Mouse (Mus musculus) lung, adult 2 months (tissue): ENCODE measurements around the gene Zfhx2. TPM values are rescaled to one million over a fixed set of nuclear protein-coding genes. Genes with fewer than 3 reads are reported as not detected.

ENCODE experiments used
- DNase-seq: peaks from one replicate; pipeline ENCODE4 v3.0.0; 2022
- H3K4me1 ChIP-seq: fragments of 200-500 bp; 2 replicates; pipeline ENCODE4 v1.6.1; 2011; ENCODE audit warnings: low read length; ENCODE audit not compliant: control insufficient read depth, insufficient read depth
- H3K4me3 ChIP-seq: fragments of 200-500 bp; replicated peaks from 2 replicates; pipeline ENCODE3; 2011; ENCODE audit warnings: low read depth, mild to moderate bottlenecking, control low read depth, low read length; ENCODE audit errors: extremely low read depth
- CTCF ChIP-seq: fragments of 200-500 bp; IDR thresholded peaks from 2 replicates; pipeline ENCODE4 v1.5.1; 2011; ENCODE audit warnings: mild to moderate bottlenecking, low read length, control low read depth; ENCODE audit not compliant: insufficient read depth
- POLR2A ChIP-seq: fragments of 200-500 bp; IDR thresholded peaks from 2 replicates; pipeline ENCODE4 v1.6.1; 2011; ENCODE audit warnings: low read depth, mild to moderate bottlenecking, control low read depth, low read length, borderline replicate concordance; ENCODE audit errors: extremely low read depth
- WGBS: fragments of 180-500 bp; shearing (Covaris S2); methylation state at CpG from one replicate; pipeline ENCODE4 v1.1.7; 2018; 5-methylcytosine and 5-hydroxymethylcytosine counted together
- polyA plus RNA-seq: library from polyadenylated mRNA; depleted of rRNA; stranded (reverse); fragments of >200 nt; gene quantifications from 2 replicates; pipeline ENCODE4 v1.2.3, GENCODE M21; 2012; rRNA removed

Gene Zfhx2
- polyA plus RNA-seq, 1 experiment, result 2.3 TPM

GRCm38 (mm10) chr14:55025527-55025926 lies 66.6 kb downstream of the Zfhx2 start:
- no peaks in the 10 kb centered on the region for H3K4me1 ChIP-seq
- H3K4me3 ChIP-seq, result no peak overlapping the region
- no peak for TF ChIP-seq CTCF
- no peak for DNase-seq
- WGBS, result 79% methylated on average over 5 of the region's 5 CpGs

- WGBS, result 64% methylated on average over 7 of the region's 7 CpGs
- no peak overlapping the region for H3K4me3 ChIP-seq
- TF ChIP-seq POLR2A, result no peak
- TF ChIP-seq CTCF, result peak; percentile 62
- no peaks in the 10 kb centered on the region for H3K4me1 ChIP-seq
- DNase-seq, result peak; percentile 36
These were observed 67.9 kb downstream of the Zfhx2 start for GRCm38 (mm10) chr14:55024236-55024635.

GRCm38 (mm10) chr14:55023011-55023410 lies 69.1 kb downstream of the Zfhx2 start:
- DNase-seq, result no peak
- Histone ChIP-seq H3K4me3 (no peak overlapping the region), H3K4me1 (no peaks in the 10 kb centered on the region)
- TF ChIP-seq CTCF, result no peak
- 89% methylated on average over 15 of the region's 15 CpGs for WGBS

- H3K4me3 ChIP-seq, result no peak overlapping the region
- no peak for DNase-seq
- H3K4me1 ChIP-seq, result no peaks in the 10 kb centered on the region; the same call in 1 of the 2 replicates
- 89% methylated on average over 9 of the region's 9 CpGs for WGBS
- no peak for TF ChIP-seq CTCF
- no peak for TF ChIP-seq POLR2A
These were observed 71.7 kb downstream of the Zfhx2 start for GRCm38 (mm10) chr14:55020394-55020793.

- DNase-seq, result no peak
- TF ChIP-seq POLR2A, result no peak
- no peak for TF ChIP-seq CTCF
- no peak overlapping the region for H3K4me3 ChIP-seq
- 84% methylated on average over 16 of the region's 16 CpGs for WGBS
- H3K4me1 ChIP-seq, result no peaks in the 10 kb centered on the region; the same call in 1 of the 2 replicates
These were observed 75.2 kb downstream of the Zfhx2 start for GRCm38 (mm10) chr14:55016876-55017275.

GRCm38 (mm10) chr14:55015767-55016111 lies 76.4 kb downstream of the Zfhx2 start:
- WGBS, result under 1% methylated on average over 17 of the region's 17 CpGs
- peak overlapping the region; percentile 98 for H3K4me3 ChIP-seq
- DNase-seq, result no peak
- H3K4me1 ChIP-seq, result no peaks in the 10 kb centered on the region; the same call in 1 of the 2 replicates
- TF ChIP-seq CTCF, result no peak
- no peak for TF ChIP-seq POLR2A

GRCm38 (mm10) chr14:55014991-55015766 lies 76.9 kb downstream of the Zfhx2 start, which contains the start of gene Ngdn:
Gene Ngdn, plus strand, starts transcription at chr14:55015454.
- H3K4me1 ChIP-seq, result no peaks in the 10 kb centered on the region; the same call in 1 of the 2 replicates
- DNase-seq, result peak; percentile 98
- H3K4me3 ChIP-seq, result peak within 1 kb of the TSS; percentile 98
- TF ChIP-seq POLR2A (peak; percentile 87), CTCF (peak; percentile 74)
- under 1% methylated on average over 36 of the region's 36 CpGs for WGBS

- no peak for DNase-seq
- under 1% methylated on average over 27 of the region's 27 CpGs for WGBS
These were observed 77.5 kb downstream of the Zfhx2 start for GRCm38 (mm10) chr14:55014591-55014990.

GRCm38 (mm10) chr14:55011116-55011515 lies 81.0 kb downstream of the Zfhx2 start:
- no peak for DNase-seq
- Histone ChIP-seq H3K4me1 (no peaks in the 10 kb centered on the region; the same call in 1 of the 2 replicates), H3K4me3 (no peak overlapping the region)
- WGBS, result 70% methylated on average over 4 of the region's 4 CpGs
- no peak for TF ChIP-seq CTCF
- no peak for TF ChIP-seq POLR2A

More at GRCm38 (mm10) chr14:55014591-55014990, 77.5 kb downstream of the Zfhx2 start:
- TF ChIP-seq CTCF (no peak), POLR2A (no peak; the same call in 1 of the 2 replicates)
- no peaks in the 10 kb centered on the region; the same call in 1 of the 2 replicates for H3K4me1 ChIP-seq
- H3K4me3 ChIP-seq, result peak overlapping the region; percentile 68

Other genes starting within 250 kb of the Zfhx2 start
- 3.3 and 5.3 TPM in 2 replicates for gene Homez, start 221.4 kb downstream of the Zfhx2 start, polyA plus RNA-seq
- 17.8 and 24.4 TPM in 2 replicates for gene Ppp1r3e, start 214.8 kb downstream of the Zfhx2 start, polyA plus RNA-seq
- gene Bcl2l2, start 208.9 kb downstream of the Zfhx2 start, polyA plus RNA-seq, result 69.3 and 70.1 TPM in 2 replicates
- gene Gm20521, start 208.9 kb downstream of the Zfhx2 start, polyA plus RNA-seq, result 6.8 TPM in 1 of 2 replicates, not detected in the other
- 77.5 and 112 TPM in 2 replicates for gene Pabpn1, start 199.8 kb downstream of the Zfhx2 start, polyA plus RNA-seq
- 61.8 and 63.8 TPM in 2 replicates for gene Slc22a17, start 179.2 kb downstream of the Zfhx2 start, polyA plus RNA-seq
- 11.8 and 16.3 TPM in 2 replicates for gene Efs, start 166.2 kb downstream of the Zfhx2 start, polyA plus RNA-seq
- not detected in 2 replicates for gene Il25, start 159.6 kb downstream of the Zfhx2 start, polyA plus RNA-seq
- 0.69 and 2.2 TPM in 2 replicates for gene Cmtm5, start 156.1 kb downstream of the Zfhx2 start, polyA plus RNA-seq
- gene Myh6, start 125.4 kb downstream of the Zfhx2 start, polyA plus RNA-seq, result 82.5 and 128 TPM in 2 replicates
- not detected in 2 replicates for gene Gm17428, start 115.4 kb downstream of the Zfhx2 start, polyA plus RNA-seq
- 8.0 and 13.3 TPM in 2 replicates for gene Myh7, start 97.7 kb downstream of the Zfhx2 start, polyA plus RNA-seq
- gene Ngdn, start 76.9 kb downstream of the Zfhx2 start, polyA plus RNA-seq, result 12.7 and 17.0 TPM in 2 replicates
- 5.2 and 9.2 TPM in 2 replicates for gene Thtpa, start 2.5 kb upstream of the Zfhx2 start, polyA plus RNA-seq
- 23.8 and 30.8 TPM in 2 replicates for gene Ap1g2, start 14.3 kb upstream of the Zfhx2 start, polyA plus RNA-seq
- gene Jph4, start 24.6 kb upstream of the Zfhx2 start, polyA plus RNA-seq, result 0.32 and 0.43 TPM in 2 replicates
- not detected in 2 replicates for gene Dhrs2, start 129.7 kb upstream of the Zfhx2 start, polyA plus RNA-seq